Mouse (Mus musculus): ENCODE results near the gene Thrb. TPM values are rescaled to one million over a fixed set of nuclear protein-coding genes. Genes with fewer than 3 reads are reported as not detected.
A peak's percentile ranks its signal among the peaks of the same experiment; 100 is the strongest.

Thrb gene
- 1.7 and 3.6 TPM in 2 replicates for total RNA-seq (2017)

DNA sequence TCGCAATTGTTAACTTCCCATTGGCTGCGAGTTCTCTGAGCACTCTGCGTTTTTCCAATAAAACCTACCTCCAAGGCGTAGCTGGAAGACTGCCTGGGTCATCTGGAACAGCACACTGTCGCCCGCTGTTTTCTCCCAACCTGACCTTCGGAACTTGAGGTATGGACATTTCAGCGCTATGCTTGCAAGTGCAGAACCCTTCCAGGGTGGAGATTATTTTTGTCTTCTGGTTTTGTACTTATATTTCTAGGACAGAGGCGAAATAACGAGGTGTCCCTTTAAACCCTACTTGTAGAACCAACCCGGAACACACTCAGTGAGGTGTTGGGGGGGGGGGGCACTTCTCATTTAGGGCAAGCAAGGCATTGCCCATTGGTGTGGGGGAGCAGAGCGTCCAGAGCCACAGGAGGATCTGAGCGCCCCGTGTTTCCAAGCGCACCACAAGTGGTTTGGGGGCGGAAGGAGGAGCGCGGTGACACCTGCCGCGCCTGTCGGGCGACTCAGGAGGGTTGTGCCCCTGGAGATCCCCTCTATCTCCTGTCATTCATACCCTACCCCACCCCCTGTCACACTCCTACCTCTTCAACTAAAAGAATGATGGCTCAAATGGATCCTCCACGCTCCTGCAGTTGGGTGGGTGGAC is at the start of gene Thrb:
Gene Thrb, plus strand, starts transcription at position 576 of the 643 bp plus-strand sequence.
- peak; percentile 56 to 57 for ATAC-seq (replicated peaks in 1 of 2; ENCODE audit: insufficient read depth in 1 of 2, low FRiP score in 2 of 2, low TSS enrichment in 1 of 2, low read depth in 1 of 2, poor library complexity in 2 of 2, severe bottlenecking in 2 of 2)

DNA sequence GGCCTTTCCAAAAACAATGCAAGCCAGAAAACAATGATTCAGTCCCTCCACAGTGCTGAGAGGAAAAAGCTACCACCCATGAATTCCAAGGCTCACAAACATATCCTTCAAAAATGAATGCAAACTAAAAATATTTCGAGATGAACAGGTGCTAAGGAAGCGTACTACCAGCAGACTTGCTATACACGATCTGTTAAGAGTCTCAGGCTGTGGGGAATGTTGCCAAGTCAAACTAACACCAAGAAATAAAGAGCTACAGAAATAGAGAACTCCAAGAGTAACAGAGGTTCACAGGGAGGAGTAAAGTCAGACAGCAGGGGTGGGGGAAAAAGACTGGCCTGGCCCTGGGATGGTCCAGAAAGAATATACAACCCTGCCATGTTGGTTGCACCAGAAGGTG is 38.4 kb upstream of the Thrb start:
- no peak for ATAC-seq (replicated peaks in 1 of 2; ENCODE audit: insufficient read depth in 1 of 2, low FRiP score in 2 of 2, low TSS enrichment in 1 of 2, low read depth in 1 of 2, poor library complexity in 2 of 2, severe bottlenecking in 2 of 2)

DNA sequence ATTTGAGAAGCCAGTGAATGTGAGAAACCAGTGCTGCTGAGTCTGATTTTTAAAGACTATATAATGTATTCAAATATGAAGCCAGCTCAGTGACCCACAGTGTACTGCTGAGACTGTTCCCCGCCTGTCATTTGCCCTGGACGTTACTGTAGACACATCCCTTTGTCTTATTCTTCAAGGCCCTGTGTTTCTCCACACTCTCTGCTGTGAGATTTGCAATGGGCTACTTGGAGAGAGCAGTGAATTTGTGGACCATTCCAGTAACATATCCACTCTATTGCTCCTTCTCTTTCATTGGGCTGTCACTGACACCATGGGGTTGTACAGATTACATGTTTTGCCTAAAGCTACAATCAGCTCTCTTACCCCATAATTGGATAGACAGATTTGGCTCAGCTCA is 36.1 kb upstream of the Thrb start:
- no peak for ATAC-seq (replicated peaks in 1 of 2; ENCODE audit: insufficient read depth in 1 of 2, low FRiP score in 2 of 2, low TSS enrichment in 1 of 2, low read depth in 1 of 2, poor library complexity in 2 of 2, severe bottlenecking in 2 of 2)

DNA sequence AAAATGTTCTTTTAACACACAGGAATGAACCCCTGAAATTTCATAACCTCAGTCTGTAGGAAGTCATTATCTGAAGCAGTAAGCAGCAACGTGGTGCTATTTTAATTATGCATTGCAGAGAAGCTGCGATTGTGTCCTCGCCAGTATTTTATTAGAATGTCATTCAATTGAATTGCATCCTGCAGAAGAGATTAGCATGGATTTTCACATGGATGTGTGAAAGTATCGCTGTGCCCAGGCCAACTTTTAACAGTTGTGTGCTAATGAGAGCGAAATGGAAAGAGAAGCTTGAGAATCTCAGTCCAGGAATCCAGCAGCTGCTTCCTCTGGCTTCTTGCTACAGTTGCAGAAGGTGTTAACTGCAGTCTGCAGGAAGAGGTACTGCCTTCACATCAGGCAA is 30.8 kb upstream of the Thrb start:
- ATAC-seq (replicated peaks in 1 of 2; ENCODE audit: insufficient read depth in 1 of 2, low FRiP score in 2 of 2, low TSS enrichment in 1 of 2, low read depth in 1 of 2, poor library complexity in 2 of 2, severe bottlenecking in 2 of 2) = no peak

DNA sequence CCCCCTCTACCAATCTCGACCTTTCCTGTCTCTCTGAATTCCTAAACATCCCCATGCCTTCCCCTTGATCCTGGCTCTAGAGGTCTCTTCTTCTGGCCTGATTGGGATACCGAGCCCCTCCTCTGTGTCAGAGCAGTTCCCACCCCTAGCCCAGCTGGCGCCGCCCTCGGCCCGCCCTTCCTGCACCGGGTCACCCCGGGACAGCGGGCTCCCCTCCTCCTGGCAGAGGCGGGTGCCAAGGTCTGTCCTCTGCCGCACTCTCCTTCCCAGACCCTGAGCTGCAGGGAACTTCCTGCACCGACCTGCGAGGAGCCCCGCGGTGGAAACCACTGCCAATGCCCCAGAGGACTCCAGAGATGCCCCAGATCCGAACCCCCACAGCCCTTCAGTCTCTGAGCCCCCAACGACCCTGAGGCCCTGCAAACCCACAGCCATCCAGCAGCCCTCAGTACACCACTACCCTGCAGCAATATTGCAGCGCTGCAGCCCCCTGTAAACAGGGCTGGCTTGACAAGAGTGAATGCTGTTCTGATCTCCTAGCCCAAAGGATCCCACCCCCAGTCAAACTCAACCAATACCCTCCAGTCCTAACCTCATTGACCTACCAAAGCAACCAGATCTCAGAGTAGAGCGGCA is 27.1 kb upstream of the Thrb start:
- ATAC-seq (replicated peaks in 1 of 2; ENCODE audit: insufficient read depth in 1 of 2, low FRiP score in 2 of 2, low TSS enrichment in 1 of 2, low read depth in 1 of 2, poor library complexity in 2 of 2, severe bottlenecking in 2 of 2) = peak; percentile 88 to 93

DNA sequence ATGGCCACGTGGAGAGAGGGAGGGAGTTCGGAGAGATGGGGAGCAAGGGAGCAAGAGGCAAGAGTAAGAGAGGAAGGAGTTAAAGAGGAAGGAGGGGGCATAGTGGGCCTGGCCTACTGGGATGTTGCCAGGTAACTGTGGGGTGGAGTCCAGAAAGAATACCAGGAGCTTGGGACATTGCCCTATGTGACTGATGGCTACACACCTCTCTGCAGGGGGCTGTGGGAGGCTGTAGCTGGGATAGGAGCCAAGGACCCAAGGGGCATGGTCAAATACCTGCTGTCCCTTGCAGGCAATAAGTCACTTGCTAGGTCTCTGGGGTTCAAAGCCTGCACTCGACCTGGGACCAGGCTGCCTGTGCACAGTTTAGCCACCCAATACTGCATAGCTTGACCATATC is 23.1 kb upstream of the Thrb start:
- ATAC-seq (replicated peaks in 1 of 2; ENCODE audit: insufficient read depth in 1 of 2, low FRiP score in 2 of 2, low TSS enrichment in 1 of 2, low read depth in 1 of 2, poor library complexity in 2 of 2, severe bottlenecking in 2 of 2) = no peak

DNA sequence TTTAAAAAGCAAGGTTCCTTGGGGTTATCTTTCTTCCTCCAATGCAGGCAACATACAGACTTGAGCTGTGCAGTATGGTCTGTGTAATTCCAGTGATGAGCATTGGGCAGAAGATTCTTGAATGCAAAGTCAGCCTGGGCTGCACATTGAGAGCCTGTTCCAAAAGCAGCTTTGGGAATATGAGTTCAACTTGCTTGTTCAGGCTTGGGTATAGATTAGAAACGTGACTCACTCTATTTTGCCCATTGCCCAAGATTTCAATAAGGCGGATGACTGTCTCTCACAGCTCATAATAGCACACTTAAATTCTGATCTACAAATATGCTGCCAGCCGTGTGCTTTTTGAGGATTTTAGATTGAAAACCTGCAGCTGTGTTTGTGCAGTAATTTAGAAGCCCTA is 18.3 kb upstream of the Thrb start:
- ATAC-seq (replicated peaks in 1 of 2; ENCODE audit: insufficient read depth in 1 of 2, low FRiP score in 2 of 2, low TSS enrichment in 1 of 2, low read depth in 1 of 2, poor library complexity in 2 of 2, severe bottlenecking in 2 of 2) = no peak

DNA sequence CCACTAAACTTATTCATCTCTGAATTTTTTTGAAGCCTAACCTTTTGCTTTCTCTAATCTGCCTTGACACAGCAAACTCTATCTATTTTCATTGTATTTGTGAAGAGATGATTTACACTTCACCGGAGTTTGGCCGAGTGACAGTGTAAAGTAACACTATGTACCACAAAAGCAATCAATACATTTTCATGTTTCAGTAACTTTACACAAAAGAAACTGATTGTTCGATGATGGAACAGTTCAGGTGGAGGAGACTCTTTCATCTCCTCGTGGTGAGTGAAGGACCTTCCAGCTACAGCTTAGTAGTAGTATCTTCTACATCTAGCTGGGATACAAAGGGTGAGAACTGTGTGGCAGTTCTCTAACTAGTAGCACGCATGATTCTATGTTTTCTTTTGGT is 5.0 kb upstream of the Thrb start:
- no peak for ATAC-seq (replicated peaks in 1 of 2; ENCODE audit: insufficient read depth in 1 of 2, low FRiP score in 2 of 2, low TSS enrichment in 1 of 2, low read depth in 1 of 2, poor library complexity in 2 of 2, severe bottlenecking in 2 of 2)

DNA sequence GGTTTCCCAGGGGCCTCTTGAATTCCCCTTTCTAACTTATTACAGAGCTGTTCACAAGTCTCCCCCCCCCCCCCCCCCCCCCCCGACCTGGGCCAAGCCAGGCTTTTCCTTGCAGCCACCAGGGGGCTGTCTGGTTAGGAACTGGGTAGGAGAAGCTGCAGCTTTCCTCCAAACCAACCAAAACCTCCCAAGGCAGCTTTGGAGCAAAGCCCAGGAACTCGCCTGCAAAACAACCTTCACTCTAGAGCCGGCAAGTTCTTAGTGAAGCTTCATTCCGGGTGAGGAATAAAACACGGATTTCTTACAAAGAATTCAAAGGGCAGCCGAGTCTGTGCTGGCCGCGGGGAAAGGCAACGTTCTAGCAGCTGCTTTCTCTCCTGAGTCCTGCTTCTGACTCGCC is 1.0 kb upstream of the Thrb start:
- peak; percentile 57 to 62 for ATAC-seq (replicated peaks in 1 of 2; ENCODE audit: insufficient read depth in 1 of 2, low FRiP score in 2 of 2, low TSS enrichment in 1 of 2, low read depth in 1 of 2, poor library complexity in 2 of 2, severe bottlenecking in 2 of 2)

DNA sequence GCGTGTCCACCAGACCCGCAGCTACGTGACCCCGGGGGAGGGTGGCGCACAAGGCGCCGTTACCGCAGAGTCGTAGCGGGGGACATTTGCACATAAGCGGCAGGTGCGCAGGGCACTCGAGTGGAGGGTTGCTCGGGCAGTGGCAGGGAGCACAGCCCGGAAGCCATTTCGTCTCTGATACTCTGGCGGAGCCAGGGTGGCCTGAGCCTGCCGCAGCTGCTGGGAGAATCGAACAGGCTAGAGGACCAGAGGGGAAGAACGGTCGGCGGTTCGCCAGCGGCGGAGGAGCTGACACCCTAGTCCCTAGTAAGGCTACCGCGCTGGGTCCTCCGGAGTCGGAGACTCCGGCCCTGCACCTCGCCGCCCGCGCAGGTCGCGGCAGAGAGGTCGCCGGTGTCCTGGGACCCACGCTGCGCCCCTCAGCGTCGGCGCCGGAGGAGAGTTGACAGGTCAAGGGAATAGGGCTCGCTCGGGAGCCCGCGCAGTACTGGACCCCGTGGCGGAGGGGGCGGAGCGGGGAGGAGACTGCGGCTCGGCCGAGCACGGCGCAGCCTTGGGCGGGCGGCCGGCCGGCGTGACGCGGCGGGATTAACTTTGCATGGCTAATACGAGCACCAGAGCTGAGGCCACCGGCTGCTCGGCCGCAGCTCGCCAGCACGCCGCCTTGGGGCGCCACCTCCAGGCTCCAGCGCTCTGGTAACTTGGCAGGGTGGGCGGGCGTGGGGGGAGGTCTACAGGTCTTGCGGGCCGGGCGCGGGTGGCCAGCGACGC is 453 bp downstream of the Thrb start:
- peak; percentile 39 to 60 for ATAC-seq (replicated peaks in 1 of 2; ENCODE audit: insufficient read depth in 1 of 2, low FRiP score in 2 of 2, low TSS enrichment in 1 of 2, low read depth in 1 of 2, poor library complexity in 2 of 2, severe bottlenecking in 2 of 2)

DNA sequence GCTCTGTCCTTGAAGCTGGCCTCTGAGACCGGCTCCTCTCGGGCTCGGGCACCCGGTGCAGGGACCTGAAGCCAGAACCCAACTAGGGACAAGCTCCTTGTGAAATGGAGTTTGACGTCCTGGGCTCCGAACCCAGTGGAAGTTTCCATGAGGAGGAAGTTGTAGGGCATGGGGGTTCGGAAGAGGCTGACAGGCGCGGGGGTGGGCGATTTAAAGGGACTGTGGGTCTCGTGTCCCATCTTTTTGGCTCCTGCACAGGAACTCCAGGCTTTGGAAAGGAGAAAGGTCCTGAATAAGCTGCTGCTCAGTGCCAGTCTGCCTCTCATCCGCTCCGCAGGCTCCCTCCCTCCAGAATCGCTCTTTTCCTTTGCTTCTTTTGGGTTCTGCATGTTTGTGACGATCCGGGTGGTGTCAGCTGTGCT is 1.1 kb downstream of the Thrb start:
- peak; percentile 2 to 8; a peak in 2 of 4 replicates for ATAC-seq (replicated peaks in 1 of 2; ENCODE audit: insufficient read depth in 1 of 2, low FRiP score in 2 of 2, low TSS enrichment in 1 of 2, low read depth in 1 of 2, poor library complexity in 2 of 2, severe bottlenecking in 2 of 2)

DNA sequence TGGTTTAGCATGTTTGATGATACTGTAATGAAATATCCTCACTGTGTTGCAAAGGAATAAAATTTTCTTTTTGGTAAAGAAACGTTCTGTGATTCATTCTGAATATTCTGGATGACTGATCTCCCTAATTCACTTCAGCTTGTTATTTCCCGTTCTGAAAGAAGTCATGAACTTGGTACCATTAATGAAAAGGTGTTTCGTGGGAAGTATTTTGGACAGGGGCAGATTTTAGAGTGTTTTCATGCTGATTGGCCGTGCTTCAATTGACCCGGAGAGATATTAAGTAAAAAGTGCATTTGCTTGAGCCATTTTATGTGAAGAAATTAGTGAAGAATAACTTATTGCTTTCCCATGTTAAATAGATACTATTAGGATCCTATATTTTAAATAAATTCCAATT is 2.0 kb downstream of the Thrb start:
- ATAC-seq (replicated peaks in 1 of 2; ENCODE audit: insufficient read depth in 1 of 2, low FRiP score in 2 of 2, low TSS enrichment in 1 of 2, low read depth in 1 of 2, poor library complexity in 2 of 2, severe bottlenecking in 2 of 2) = no peak

DNA sequence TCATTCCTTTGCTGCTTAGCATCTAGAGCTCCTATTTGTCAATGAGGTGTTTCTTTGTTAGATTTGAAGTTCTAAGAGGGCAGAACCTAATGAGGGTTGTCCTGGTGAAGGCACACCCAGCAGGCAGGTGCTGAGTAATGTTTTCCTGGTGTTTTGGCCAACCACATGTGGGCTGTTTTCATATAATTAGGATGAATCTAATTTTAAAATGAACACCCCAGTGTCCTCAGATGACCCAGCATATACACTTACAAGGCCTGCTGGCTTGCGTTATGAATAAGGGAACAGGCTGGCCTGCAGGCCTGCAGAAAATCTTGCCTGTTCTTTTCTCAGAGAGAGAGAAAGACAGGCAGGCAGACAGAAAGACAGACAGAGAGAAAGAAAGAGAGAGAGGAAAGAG is 14.3 kb downstream of the Thrb start:
- ATAC-seq (replicated peaks in 1 of 2; ENCODE audit: insufficient read depth in 1 of 2, low FRiP score in 2 of 2, low TSS enrichment in 1 of 2, low read depth in 1 of 2, poor library complexity in 2 of 2, severe bottlenecking in 2 of 2) = 0 out of 4 replicates have a peak, but pooled peaks of 1 of the 2 experiments have one; percentile 12

DNA sequence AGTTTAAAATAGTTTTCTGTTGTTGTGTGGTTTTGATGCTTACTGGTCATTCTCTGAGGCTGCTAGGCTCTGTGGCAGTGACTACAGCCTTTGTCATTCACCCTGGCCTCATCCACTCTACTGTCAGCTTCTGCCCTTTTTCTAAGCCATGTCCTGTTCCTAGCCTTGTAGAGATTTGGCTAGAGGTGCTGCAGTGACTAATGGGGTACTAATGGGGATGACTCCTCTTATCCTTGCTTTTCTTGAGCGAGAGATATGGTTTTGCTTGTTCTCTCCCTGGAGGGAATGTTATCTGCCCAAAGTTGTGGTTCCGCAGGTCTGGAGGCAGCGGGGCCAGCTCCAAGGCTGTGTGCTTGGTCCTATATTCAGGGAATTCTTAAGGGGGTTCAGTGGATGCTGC is 15.2 kb downstream of the Thrb start:
- no peak for ATAC-seq (replicated peaks in 1 of 2; ENCODE audit: insufficient read depth in 1 of 2, low FRiP score in 2 of 2, low TSS enrichment in 1 of 2, low read depth in 1 of 2, poor library complexity in 2 of 2, severe bottlenecking in 2 of 2)

DNA sequence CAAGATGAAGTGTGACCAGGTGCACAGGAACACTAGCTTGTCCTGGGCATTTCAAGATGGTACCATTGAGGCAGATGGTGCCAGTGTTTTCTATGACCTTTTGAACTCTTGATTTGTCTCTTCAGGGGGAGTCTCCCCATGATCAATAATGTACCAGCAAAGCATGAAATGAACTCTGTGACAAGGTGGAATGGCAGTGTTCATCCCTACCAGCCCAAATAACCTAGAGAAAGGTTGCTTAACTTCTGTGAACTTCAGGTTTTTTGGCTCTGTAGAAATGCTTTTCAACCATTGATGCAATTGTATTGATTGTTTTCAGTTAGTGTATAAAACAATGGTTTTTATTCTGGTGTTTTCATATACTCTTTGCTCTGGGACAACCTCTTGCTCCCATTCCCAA is 21.4 kb downstream of the Thrb start:
- no peak for ATAC-seq (replicated peaks in 1 of 2; ENCODE audit: insufficient read depth in 1 of 2, low FRiP score in 2 of 2, low TSS enrichment in 1 of 2, low read depth in 1 of 2, poor library complexity in 2 of 2, severe bottlenecking in 2 of 2)

DNA sequence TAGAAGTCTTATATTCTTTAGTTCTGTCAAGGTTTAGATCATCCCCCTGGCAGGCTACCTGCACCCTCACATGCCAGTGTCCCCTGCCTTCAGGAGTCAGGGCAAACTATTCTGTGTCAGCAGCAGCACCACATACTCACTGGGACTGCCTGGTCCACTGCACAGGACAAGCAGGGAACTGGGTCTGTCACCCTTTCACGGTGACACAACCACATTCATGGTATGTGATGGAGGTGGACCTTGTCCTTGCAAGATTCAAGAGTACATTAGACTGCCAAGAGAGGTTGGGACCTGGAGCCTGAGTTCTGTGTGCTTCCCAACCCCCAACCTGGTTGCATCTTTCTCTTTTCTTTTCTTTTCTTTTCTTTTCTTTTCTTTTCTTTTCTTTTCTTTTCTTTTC is 24.8 kb downstream of the Thrb start:
- no peak for ATAC-seq (replicated peaks in 1 of 2; ENCODE audit: insufficient read depth in 1 of 2, low FRiP score in 2 of 2, low TSS enrichment in 1 of 2, low read depth in 1 of 2, poor library complexity in 2 of 2, severe bottlenecking in 2 of 2)

DNA sequence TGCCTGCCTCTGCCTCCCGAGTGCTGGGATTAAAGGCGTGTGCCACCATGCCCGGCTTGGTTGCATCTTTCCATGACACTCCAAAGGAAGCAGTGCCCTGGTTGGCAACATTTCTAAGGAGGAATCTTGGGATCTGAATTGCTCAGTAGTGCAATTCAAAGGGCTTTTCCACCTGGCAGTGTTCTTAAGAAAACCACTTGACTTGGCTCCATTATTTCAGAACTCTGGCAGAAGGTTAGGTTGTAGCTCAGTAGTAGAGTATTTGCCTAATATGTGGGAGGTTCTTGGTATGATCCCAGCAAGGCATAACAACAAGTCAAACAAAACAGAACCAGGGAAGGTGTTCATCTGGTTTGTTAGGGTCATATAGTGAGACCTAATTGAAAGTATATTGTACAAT is 25.4 kb downstream of the Thrb start:
- no peak for ATAC-seq (replicated peaks in 1 of 2; ENCODE audit: insufficient read depth in 1 of 2, low FRiP score in 2 of 2, low TSS enrichment in 1 of 2, low read depth in 1 of 2, poor library complexity in 2 of 2, severe bottlenecking in 2 of 2)

DNA sequence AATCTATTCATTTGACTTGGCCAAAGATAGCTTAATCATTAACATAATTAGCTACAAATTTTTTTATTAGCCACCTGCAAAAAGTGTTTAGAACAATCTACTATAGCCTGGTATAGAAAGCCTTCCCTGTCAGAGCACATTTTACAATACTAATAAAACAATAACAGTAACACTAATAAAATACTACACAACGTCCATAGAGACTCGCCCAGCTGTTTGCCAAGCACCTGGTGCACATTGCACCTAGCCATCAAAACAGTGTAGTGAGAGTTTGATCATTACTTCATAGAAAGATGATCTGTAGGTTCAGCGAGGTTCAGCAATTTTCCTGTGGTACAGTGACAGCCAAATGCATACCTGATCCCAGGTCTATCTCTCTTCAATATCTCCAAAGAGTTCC is 26.9 kb downstream of the Thrb start:
- ATAC-seq (replicated peaks in 1 of 2; ENCODE audit: insufficient read depth in 1 of 2, low FRiP score in 2 of 2, low TSS enrichment in 1 of 2, low read depth in 1 of 2, poor library complexity in 2 of 2, severe bottlenecking in 2 of 2) = no peak
